Mouse (Mus musculus): Measurements from ENCODE around the gene Klhl20.

The Klhl20 gene

DNA sequence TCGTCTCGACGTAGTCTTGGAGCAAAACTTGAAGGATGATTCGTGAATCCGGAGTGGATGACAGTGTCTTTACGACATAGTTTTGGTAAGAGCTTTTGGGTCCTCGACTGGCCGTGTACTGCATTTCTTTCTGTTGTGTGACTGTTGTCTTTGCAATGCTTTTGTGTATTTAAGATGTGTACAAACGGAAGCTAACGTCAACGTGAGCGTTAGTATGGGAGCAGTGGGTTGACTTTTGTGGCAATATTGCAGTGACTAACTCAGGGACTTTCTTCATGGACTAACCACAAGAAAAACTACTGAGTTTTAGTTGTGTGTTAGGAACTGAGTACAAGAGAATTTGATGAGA, 60.1 kb downstream of the Klhl20 start:
- peak; percentile 33 for DNase-seq (ENCODE audit: low spot score)

GRCm38 (mm10) chr1:161070352-161071271, 60.7 kb downstream of the Klhl20 start, which contains the start of the genes Dars2 and Cenpl:
Dars2 (minus strand) TSS chr1:161070658.
Cenpl (plus strand) TSS chr1:161070713.
- peak; percentile 92 for DNase-seq (ENCODE audit: low spot score)

DNA sequence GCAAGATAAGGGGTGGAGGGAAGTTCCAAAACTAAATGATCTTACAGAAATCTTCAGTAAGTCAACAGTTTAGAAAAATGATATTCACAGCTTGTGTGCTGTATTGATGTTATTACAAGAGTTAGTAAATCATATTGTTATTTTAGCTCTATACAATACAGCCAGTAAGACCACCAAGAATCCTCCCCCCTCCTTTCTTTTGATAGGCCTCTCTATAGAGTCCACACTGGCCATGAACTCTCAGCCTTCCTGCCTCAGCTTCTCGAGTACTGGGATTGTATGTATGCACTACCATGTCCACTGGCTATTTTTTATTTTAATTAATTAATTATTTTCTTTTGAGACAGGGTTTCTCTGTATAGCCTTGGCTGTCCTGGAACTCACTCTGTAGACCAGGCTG, 68.0 kb downstream of the Klhl20 start:
- no peak for DNase-seq (ENCODE audit: low spot score)

- DNase-seq (ENCODE audit: low spot score) = no peak
These were observed 74.1 kb downstream of the Klhl20 start for GRCm38 (mm10) chr1:161057164-161057563.

DNA sequence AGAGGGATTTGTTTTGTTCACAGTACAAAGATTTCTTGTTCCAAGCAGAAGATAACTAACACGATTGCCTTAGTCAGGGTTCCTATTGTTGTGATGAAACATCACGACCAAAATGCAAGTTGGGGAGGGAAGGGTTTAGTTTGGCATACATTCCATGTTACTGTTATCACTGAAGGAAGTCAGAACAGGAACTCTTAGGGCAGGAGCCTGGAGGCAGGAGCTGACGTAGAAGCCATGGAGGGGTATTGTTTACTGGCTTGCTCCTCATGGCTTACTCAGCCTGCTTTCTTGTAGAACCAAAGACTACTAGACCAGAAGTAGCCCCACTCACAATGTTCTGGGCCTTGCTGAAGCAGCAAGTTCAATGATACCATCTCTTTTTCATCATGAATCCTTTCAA, 84.3 kb downstream of the Klhl20 start:
- DNase-seq (ENCODE audit: low spot score) = no peak

- no peak for DNase-seq (ENCODE audit: low spot score)
These were observed 89.9 kb downstream of the Klhl20 start for GRCm38 (mm10) chr1:161041261-161042020.

GRCm38 (mm10) chr1:161040855-161041254, 90.5 kb downstream of the Klhl20 start:
- no peak for DNase-seq (ENCODE audit: low spot score)

DNA sequence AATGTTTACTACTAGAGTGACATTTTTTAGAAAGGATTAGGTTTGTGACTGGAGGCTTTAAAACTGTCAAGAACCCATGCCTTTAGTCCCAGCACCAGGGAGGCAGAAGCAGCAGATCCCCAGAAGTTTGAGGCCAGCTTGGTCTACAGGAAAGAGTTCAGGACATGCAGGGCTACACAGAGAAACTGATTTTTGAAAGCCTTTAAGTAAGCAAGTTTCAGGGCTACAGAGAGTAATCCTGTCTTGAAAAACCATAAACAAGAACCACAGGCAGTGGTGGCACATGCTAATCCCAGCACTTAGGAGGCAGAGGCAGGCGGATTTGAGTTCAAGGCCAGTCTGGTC, 90.9 kb downstream of the Klhl20 start:
- no peak for DNase-seq (ENCODE audit: low spot score)

- peak; percentile 44 for DNase-seq (ENCODE audit: low spot score)
These were observed 91.4 kb downstream of the Klhl20 start for GRCm38 (mm10) chr1:161039741-161040425.

GRCm38 (mm10) chr1:161038968-161039721, 92.2 kb downstream of the Klhl20 start:
- DNase-seq (ENCODE audit: low spot score) = peak; percentile 47
